Mouse (Mus musculus): ENCODE measurements around the gene Snx10. TPM values are rescaled to one million over a fixed set of nuclear protein-coding genes. Genes with fewer than 3 reads are reported as not detected.

Gene Snx10
- polyA plus RNA-seq, 1 experiment from 2014 or later, result 14.1 TPM

DNA sequence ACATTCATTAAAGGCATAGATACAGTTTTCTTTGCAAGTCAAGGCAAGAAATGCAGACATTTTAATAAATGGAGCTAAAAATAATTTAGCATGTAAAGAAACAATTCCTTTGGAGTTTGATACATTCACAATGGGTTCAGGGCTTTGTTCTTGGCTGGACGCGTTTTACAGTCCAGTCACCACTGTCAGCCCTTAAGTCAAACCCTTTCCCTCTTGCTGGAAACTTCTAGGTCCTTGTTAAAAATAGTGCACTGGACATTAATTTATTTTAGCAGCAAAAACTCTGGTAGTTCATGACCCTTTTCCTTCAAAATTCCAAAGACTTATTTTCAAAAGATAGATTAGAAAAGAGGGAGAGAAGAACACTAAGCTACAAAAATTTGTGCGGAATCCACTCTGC lies 68.1 kb downstream of the Snx10 start:
- H3K9me3 ChIP-seq (ENCODE audit: control insufficient read depth, low read length), result no peaks in the 10 kb centered on the region
- WGBS, result 34% methylated on average over 3 of the region's 3 CpGs
- no peaks in the 10 kb centered on the region for H3K36me3 ChIP-seq (ENCODE audit: control insufficient read depth, insufficient read depth, low read length)
- no peak for ATAC-seq (ENCODE audit: low read depth)
- H3K9ac ChIP-seq (ENCODE audit: low read length), result no peak overlapping the region; the same call in 1 of the 2 replicates
- H3K4me1 ChIP-seq (replicated peaks; ENCODE audit: control insufficient read depth, insufficient read depth, low read length), result peaks cover 5% of the 10 kb centered on the region
- H3K4me2 ChIP-seq (ENCODE audit: low read depth, low read length), result peak overlapping the region; percentile 82
- no peak overlapping the region for H3K4me3 ChIP-seq (ENCODE audit: low read length)
- peak overlapping the region; percentile 35 for H3K27ac ChIP-seq (ENCODE audit: low read length)
- H3K27me3 ChIP-seq (ENCODE audit: control insufficient read depth, insufficient read depth, low read depth, low read length), result no peaks in the 10 kb centered on the region

DNA sequence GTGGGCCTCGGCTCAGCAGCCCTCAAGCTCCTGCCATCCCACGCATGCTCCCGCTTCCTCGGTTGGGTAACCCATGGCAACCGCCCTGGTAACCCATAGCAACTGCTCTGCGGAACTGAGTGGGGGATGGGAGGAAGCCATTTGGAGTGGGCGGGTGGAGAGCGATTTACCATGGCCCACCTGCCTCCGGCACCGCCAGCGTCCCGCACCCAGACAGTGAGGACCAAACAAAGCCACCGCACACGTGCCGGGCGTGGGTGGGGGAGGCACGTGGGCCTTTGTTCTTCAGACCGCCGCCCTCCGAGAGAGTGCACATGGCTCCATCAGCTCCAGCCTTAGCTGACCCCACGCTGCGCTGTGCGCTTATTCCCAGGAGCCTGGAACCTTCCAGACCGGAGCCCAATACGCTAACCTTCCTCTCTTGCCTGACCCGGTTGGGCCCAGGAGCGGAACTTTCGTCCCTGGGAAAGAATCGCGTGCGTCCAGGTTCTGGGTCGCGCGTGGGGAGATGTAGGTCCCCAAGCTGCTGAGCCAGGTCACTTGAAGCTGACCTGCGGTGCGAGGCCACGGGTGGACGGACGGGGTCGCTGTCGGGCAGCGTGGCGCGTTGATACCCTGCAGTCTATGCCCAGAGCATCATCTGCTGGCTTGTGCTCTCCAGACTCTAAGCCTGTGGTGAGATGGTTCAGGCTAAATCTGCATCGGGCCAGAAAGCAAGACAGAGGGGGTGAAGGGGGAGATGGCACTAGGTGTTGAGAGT lies 68.8 kb downstream of the Snx10 start:
- ATAC-seq (ENCODE audit: low read depth), result peak; percentile 68
- Histone ChIP-seq H3K4me3 (ENCODE audit: low read length) (peak overlapping the region; percentile 45), H3K4me2 (ENCODE audit: low read depth, low read length) (peak overlapping the region; percentile 82), H3K9ac (ENCODE audit: low read length) (peak overlapping the region; percentile 57), H3K36me3 (ENCODE audit: control insufficient read depth, insufficient read depth, low read length) (no peaks in the 10 kb centered on the region), H3K9me3 (ENCODE audit: control insufficient read depth, low read length) (no peaks in the 10 kb centered on the region), H3K4me1 (replicated peaks; ENCODE audit: control insufficient read depth, insufficient read depth, low read length) (peaks cover 5% of the 10 kb centered on the region), H3K27me3 (ENCODE audit: control insufficient read depth, insufficient read depth, low read depth, low read length) (no peaks in the 10 kb centered on the region), H3K27ac (ENCODE audit: low read length) (peak overlapping the region; percentile 35)
- 1% methylated on average over 45 of the region's 45 CpGs for WGBS

DNA sequence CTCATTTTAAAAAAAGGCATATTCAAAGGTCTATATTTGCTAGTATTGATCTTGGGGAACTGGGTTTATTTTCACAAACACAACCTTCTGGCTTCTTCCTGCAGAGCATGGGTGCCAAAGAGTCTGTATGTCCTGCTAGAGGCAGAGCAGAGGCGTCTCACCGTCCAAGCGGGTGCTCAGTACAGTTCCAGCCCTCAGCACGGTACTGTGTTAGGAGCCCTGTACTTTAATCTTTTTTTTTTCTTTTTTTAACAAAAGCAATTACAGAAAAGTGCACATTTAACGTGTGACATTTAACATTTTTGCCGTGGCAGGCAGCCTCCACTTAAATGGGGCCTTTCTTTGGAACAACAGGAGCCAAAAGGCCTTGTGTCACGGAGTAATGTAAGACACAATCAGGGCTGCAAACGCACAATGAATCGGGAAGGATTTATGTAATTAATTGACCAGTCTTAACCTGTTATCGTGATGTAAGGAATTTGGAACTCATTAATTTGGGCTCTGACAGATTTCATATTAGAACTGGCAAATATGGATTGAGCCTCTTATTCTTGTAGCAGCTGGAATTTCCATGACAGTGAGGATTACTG lies 69.8 kb downstream of the Snx10 start:
- Histone ChIP-seq H3K9ac (ENCODE audit: low read length) (no peak overlapping the region), H3K36me3 (ENCODE audit: control insufficient read depth, insufficient read depth, low read length) (no peaks in the 10 kb centered on the region), H3K27me3 (ENCODE audit: control insufficient read depth, insufficient read depth, low read depth, low read length) (no peaks in the 10 kb centered on the region), H3K4me1 (replicated peaks; ENCODE audit: control insufficient read depth, insufficient read depth, low read length) (peaks cover 5% of the 10 kb centered on the region), H3K9me3 (ENCODE audit: control insufficient read depth, low read length) (no peaks in the 10 kb centered on the region), H3K4me2 (ENCODE audit: low read depth, low read length) (no peak overlapping the region), H3K4me3 (ENCODE audit: low read length) (no peak overlapping the region), H3K27ac (ENCODE audit: low read length) (no peak overlapping the region)
- no peak for ATAC-seq (ENCODE audit: low read depth)
- WGBS, result 78% methylated on average over 10 of the region's 10 CpGs

DNA sequence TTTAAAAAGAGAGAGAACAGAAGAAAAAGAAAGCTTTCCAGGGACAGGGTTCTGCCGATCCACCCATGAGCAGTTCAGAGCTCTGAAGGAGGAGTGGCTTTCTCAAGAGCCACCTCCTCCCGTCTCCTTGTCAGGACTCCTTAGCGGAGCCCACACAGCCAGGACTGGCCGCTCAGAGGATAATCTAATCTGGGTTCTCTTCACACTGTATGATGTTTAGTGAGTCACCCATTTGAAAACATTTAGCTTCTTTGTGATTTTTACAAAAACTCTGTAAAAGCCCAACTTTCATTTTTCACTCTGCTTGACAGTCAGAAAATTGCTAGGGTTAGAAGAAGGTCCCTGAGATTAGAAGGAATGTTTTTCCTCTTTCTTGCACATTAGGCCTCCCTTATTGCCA lies 70.8 kb downstream of the Snx10 start:
- H3K27ac ChIP-seq (ENCODE audit: low read length), result no peak overlapping the region; the same call in 1 of the 2 replicates
- H3K4me2 ChIP-seq (ENCODE audit: low read depth, low read length), result no peak overlapping the region
- no peak overlapping the region for H3K9ac ChIP-seq (ENCODE audit: low read length)
- no peaks in the 10 kb centered on the region for H3K9me3 ChIP-seq (ENCODE audit: control insufficient read depth, low read length)
- no peaks in the 10 kb centered on the region for H3K36me3 ChIP-seq (ENCODE audit: control insufficient read depth, insufficient read depth, low read length)
- H3K4me3 ChIP-seq (ENCODE audit: low read length), result no peak overlapping the region
- peak; percentile 64; the same call in 1 of the 2 replicates for ATAC-seq (ENCODE audit: low read depth)
- peaks cover 5% of the 10 kb centered on the region for H3K4me1 ChIP-seq (replicated peaks; ENCODE audit: control insufficient read depth, insufficient read depth, low read length)
- no peaks in the 10 kb centered on the region for H3K27me3 ChIP-seq (ENCODE audit: control insufficient read depth, insufficient read depth, low read depth, low read length)
- WGBS, result 19% methylated on average over 4 of the region's 4 CpGs

DNA sequence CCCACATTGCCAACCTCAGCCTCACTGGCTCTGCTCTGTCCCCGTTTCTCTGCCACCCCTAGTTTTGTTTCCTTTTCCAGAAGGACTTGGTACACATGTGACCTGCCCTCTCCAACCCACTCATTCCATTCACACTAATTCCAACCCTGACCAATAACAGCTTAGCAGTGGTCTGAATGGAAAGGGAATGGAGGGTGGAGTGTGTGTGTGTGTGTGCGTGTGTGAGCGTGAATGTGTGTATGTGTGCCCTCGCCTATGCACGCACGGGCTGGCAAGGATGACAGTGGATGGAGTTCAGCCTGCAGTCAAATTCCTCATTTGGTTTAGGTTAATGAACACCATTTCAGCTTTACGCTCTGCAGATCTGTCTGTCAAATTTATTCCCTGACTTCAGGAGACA lies 74.4 kb downstream of the Snx10 start:
- H3K36me3 ChIP-seq (ENCODE audit: control insufficient read depth, insufficient read depth, low read length), result no peaks in the 10 kb centered on the region
- H3K27ac ChIP-seq (ENCODE audit: low read length), result no peak overlapping the region
- H3K9me3 ChIP-seq (ENCODE audit: control insufficient read depth, low read length), result no peaks in the 10 kb centered on the region
- no peak for ATAC-seq (ENCODE audit: low read depth)
- no peak overlapping the region for H3K9ac ChIP-seq (ENCODE audit: low read length)
- no peak overlapping the region for H3K4me3 ChIP-seq (ENCODE audit: low read length)
- no peak overlapping the region for H3K4me2 ChIP-seq (ENCODE audit: low read depth, low read length)
- no peaks in the 10 kb centered on the region for H3K27me3 ChIP-seq (ENCODE audit: control insufficient read depth, insufficient read depth, low read depth, low read length)
- no peaks in the 10 kb centered on the region; the same call in 1 of the 2 replicates for H3K4me1 ChIP-seq (replicated peaks; ENCODE audit: control insufficient read depth, insufficient read depth, low read length)
- 75% methylated on average over 7 of the region's 7 CpGs for WGBS

DNA sequence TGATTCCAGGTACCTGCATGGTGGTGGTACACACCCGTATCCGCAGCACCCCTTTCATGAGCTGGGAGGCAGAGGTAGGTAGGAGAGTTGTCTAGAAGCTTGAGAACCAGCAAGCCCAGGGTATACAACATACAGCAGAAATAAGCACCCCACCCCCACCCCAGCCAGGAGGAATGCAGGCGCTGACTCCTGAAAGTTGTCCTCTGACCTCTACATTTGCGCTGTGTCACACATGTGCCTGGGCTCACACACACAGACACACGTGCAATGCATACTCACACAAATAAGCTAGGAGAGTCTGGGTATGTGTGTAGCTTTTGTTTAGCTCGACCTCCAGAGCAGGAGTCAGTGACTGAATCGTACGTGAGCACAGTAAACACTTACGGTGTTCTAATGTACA lies 76.7 kb downstream of the Snx10 start:
- 65% methylated on average over 9 of the region's 9 CpGs for WGBS
- no peak overlapping the region for H3K27ac ChIP-seq (ENCODE audit: low read length)
- no peak overlapping the region for H3K4me3 ChIP-seq (ENCODE audit: low read length)
- H3K27me3 ChIP-seq (ENCODE audit: control insufficient read depth, insufficient read depth, low read depth, low read length), result no peaks in the 10 kb centered on the region
- H3K4me2 ChIP-seq (ENCODE audit: low read depth, low read length), result no peak overlapping the region
- no peaks in the 10 kb centered on the region for H3K9me3 ChIP-seq (ENCODE audit: control insufficient read depth, low read length)
- no peak for ATAC-seq (ENCODE audit: low read depth)
- H3K9ac ChIP-seq (ENCODE audit: low read length), result no peak overlapping the region
- H3K36me3 ChIP-seq (ENCODE audit: control insufficient read depth, insufficient read depth, low read length), result no peaks in the 10 kb centered on the region
- H3K4me1 ChIP-seq (replicated peaks; ENCODE audit: control insufficient read depth, insufficient read depth, low read length), result no peaks in the 10 kb centered on the region

DNA sequence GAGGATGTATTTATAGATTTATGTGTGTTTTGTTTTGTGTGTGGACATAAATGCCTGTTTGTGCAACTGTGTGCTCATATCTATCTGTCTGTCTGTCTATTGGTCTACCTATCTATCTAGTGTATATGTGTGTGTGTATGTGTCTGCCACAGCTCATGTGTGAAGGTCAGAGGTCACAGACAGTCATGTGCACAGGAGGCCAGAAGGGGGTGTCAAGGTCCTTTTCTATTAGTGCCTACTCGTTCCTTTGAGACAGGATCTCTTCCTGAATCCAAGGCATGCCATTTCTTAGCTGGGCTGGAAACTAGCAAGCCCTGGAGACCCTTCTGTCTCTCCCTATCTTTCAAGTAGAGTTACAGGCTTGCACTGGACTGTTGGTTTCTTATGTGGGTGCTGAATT lies 78.6 kb downstream of the Snx10 start:
- 91% methylated on average over 1 of the region's 1 CpGs for WGBS
- Histone ChIP-seq H3K4me3 (ENCODE audit: low read length) (no peak overlapping the region), H3K4me2 (ENCODE audit: low read depth, low read length) (no peak overlapping the region), H3K4me1 (replicated peaks; ENCODE audit: control insufficient read depth, insufficient read depth, low read length) (no peaks in the 10 kb centered on the region), H3K9ac (ENCODE audit: low read length) (no peak overlapping the region), H3K27me3 (ENCODE audit: control insufficient read depth, insufficient read depth, low read depth, low read length) (no peaks in the 10 kb centered on the region), H3K36me3 (ENCODE audit: control insufficient read depth, insufficient read depth, low read length) (no peaks in the 10 kb centered on the region), H3K9me3 (ENCODE audit: control insufficient read depth, low read length) (no peaks in the 10 kb centered on the region), H3K27ac (ENCODE audit: low read length) (no peak overlapping the region)
- no peak for ATAC-seq (ENCODE audit: low read depth)

DNA sequence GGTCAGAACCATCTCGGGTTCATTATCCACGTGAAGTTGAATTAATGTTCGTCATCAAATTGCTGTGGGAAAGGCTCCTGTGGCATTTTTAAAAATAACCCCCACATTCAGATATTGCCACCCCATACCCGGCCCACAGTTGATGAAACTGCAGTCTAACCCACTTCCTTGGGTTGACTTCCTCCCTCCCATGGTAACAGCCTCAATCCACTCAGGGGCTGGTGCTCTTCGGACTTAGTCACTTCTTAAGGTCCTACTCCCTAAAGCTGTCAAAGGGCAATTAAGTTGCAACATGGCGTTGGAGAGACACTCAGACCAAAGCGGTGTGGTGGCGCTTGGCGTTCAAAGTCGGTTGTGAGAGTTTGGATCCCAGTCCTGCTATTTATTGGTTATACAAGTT lies 80.0 kb downstream of the Snx10 start:
- no peak for ATAC-seq (ENCODE audit: low read depth)
- no peak overlapping the region for H3K9ac ChIP-seq (ENCODE audit: low read length)
- no peak overlapping the region for H3K27ac ChIP-seq (ENCODE audit: low read length)
- WGBS, result 86% methylated on average over 10 of the region's 10 CpGs
- no peaks in the 10 kb centered on the region for H3K4me1 ChIP-seq (replicated peaks; ENCODE audit: control insufficient read depth, insufficient read depth, low read length)
- no peaks in the 10 kb centered on the region for H3K9me3 ChIP-seq (ENCODE audit: control insufficient read depth, low read length)
- H3K4me3 ChIP-seq (ENCODE audit: low read length), result no peak overlapping the region
- no peaks in the 10 kb centered on the region for H3K36me3 ChIP-seq (ENCODE audit: control insufficient read depth, insufficient read depth, low read length)
- no peaks in the 10 kb centered on the region for H3K27me3 ChIP-seq (ENCODE audit: control insufficient read depth, insufficient read depth, low read depth, low read length)
- no peak overlapping the region for H3K4me2 ChIP-seq (ENCODE audit: low read depth, low read length)

DNA sequence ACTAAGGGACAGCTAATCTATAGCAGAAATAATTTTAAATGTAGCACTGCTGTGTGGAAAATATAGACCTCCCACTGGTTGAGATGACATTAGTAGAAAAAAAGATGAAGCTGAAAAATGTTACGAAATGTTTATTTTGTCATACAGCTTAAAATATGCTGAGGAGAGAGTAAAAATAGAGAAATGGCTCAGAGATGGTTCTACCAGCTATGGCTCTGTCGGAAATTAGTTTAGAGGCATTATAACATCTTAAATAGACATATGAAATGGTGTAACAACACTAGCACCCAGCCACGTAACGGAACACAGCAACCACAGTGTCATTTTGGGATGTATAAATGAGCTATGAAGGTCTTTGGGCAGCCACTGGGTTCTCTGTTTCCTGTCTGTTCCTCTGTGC lies 82.5 kb downstream of the Snx10 start:
- Histone ChIP-seq H3K4me3 (ENCODE audit: low read length) (no peak overlapping the region), H3K4me1 (replicated peaks; ENCODE audit: control insufficient read depth, insufficient read depth, low read length) (no peaks in the 10 kb centered on the region), H3K36me3 (ENCODE audit: control insufficient read depth, insufficient read depth, low read length) (no peaks in the 10 kb centered on the region), H3K27me3 (ENCODE audit: control insufficient read depth, insufficient read depth, low read depth, low read length) (no peaks in the 10 kb centered on the region; the same call in 1 of the 2 replicates), H3K4me2 (ENCODE audit: low read depth, low read length) (no peak overlapping the region), H3K27ac (ENCODE audit: low read length) (no peak overlapping the region), H3K9me3 (ENCODE audit: control insufficient read depth, low read length) (no peaks in the 10 kb centered on the region), H3K9ac (ENCODE audit: low read length) (no peak overlapping the region)
- WGBS, result 68% methylated on average over 4 of the region's 4 CpGs
- ATAC-seq (ENCODE audit: low read depth), result no peak
